24 mouse cellular contexts compared by ENCODE assay signal in genomic region chr2:60409194-60409593, GRCm38 (mm10). TPM values are rescaled to one million over a fixed set of nuclear protein-coding genes. Genes with fewer than 3 reads are reported as not detected.
DNase-seq lines count a peak whose midpoint lies in the region; ATAC-seq and TF ChIP-seq lines count a peak whose summit lies in the region.
"Had no signal": no experiment of that assay in that cellular context is flagged by ENCODE, and none has a peak within 500 bp of the region (broad histone marks: within the 10 kb centered on the region; RNA-seq: fewer than 3 reads in every experiment).

No protein-coding gene starts in this region.

- TF ChIP-seq CTCF in hindbrain, postnatal 0 days (IDR thresholded peaks at IDR 0.05; ENCODE audit: low read depth), result no peak
- no peak for TF ChIP-seq CTCF in kidney, postnatal 0 days (IDR thresholded peaks at IDR 0.05; ENCODE audit: low read depth)

- 0 out of 2 replicates have a peak overlapping the region, but pooled peaks have one; percentile 7 for H3K27ac ChIP-seq in hindbrain, postnatal 0 days
- no peak overlapping the region for H3K27ac ChIP-seq in hindbrain, embryonic 10.5 days
- H3K27ac ChIP-seq in kidney, postnatal 0 days, result no peak overlapping the region
- H3K27ac ChIP-seq: gastrocnemius, adult 2 months; heart, embryonic 15.5 days; hindbrain, embryonic 14.5 days had no signal

- peak; percentile 11 to 18 for DNase-seq in cerebellum, postnatal 10 days
- DNase-seq in cerebellum, postnatal 4 days (ENCODE audit: low spot score in 2 of 2), result no peak
- DNase-seq in hindbrain, postnatal 0 days (ENCODE audit: low spot score), result no peak
- DNase-seq in hindbrain, embryonic 10.5 days (ENCODE audit: low spot score), result no peak
- DNase-seq in kidney, postnatal 0 days (ENCODE audit: low spot score), result peak; percentile 70
- no peak for DNase-seq in kidney, postnatal 36 days
- peak; percentile 35 for DNase-seq in retina, embryonic 14.5 days (ENCODE audit: low spot score)
- DNase-seq in urinary bladder, postnatal 10 days (ENCODE audit: low spot score), result no peak
- DNase-seq: adrenal gland, postnatal 10 days; adrenal gland, postnatal 36 days; cerebellum, adult 11 months; cerebellum, adult 2 months; cerebellum, adult 9-11 months; cerebellum, postnatal 36 days; gastrocnemius, adult 2 months; gastrocnemius, postnatal 14 days; heart, adult 11 months; heart, postnatal 10 days; heart, postnatal 36 days had no signal

- no peaks in the 10 kb centered on the region for H3K27me3 ChIP-seq in hindbrain, postnatal 0 days (ENCODE audit: insufficient read depth, low read length)
- no peaks in the 10 kb centered on the region for H3K27me3 ChIP-seq in hindbrain, embryonic 10.5 days (ENCODE audit: insufficient read depth, poor library complexity, severe bottlenecking)
- H3K27me3 ChIP-seq in kidney, postnatal 0 days (ENCODE audit: insufficient read depth, low read length), result no peaks in the 10 kb centered on the region
- H3K27me3 ChIP-seq: heart, embryonic 12.5 days; heart, embryonic 15.5 days; Patski had no signal

- H3K9me3 ChIP-seq in hindbrain, postnatal 0 days (ENCODE audit: low read length), result no peaks in the 10 kb centered on the region
- no peaks in the 10 kb centered on the region for H3K9me3 ChIP-seq in hindbrain, embryonic 10.5 days
- H3K9me3 ChIP-seq in kidney, postnatal 0 days (replicated peaks; ENCODE audit: low read length), result no peaks in the 10 kb centered on the region
- H3K9me3 ChIP-seq: heart, embryonic 12.5 days; heart, embryonic 15.5 days had no signal

- ATAC-seq in hindbrain, postnatal 0 days, result no peak
- no peak for ATAC-seq in kidney, postnatal 0 days (replicated peaks; ENCODE audit: low FRiP score, low read depth)
- ATAC-seq: forebrain, embryonic 16.5 days; Patski had no signal

- no peak overlapping the region for H3K4me2 ChIP-seq in hindbrain, postnatal 0 days (ENCODE audit: low read depth, low read length)
- H3K4me2 ChIP-seq in kidney, postnatal 0 days (ENCODE audit: low read length), result no peak overlapping the region
- H3K4me2 ChIP-seq: heart, embryonic 12.5 days; heart, embryonic 15.5 days; hindbrain, embryonic 14.5 days had no signal

- H3K4me1 ChIP-seq in hindbrain, postnatal 0 days (ENCODE audit: insufficient read depth, low read length), result no peaks in the 10 kb centered on the region
- 0 out of 2 replicates have a peak, but pooled peaks cover 9% of the 10 kb centered on the region for H3K4me1 ChIP-seq in hindbrain, embryonic 10.5 days (replicated peaks)
- peaks cover 5% of the 10 kb centered on the region; the same call in 1 of the 2 replicates for H3K4me1 ChIP-seq in kidney, postnatal 0 days (replicated peaks; ENCODE audit: insufficient read depth, low read length)
- H3K4me1 ChIP-seq: heart, embryonic 12.5 days; heart, embryonic 15.5 days had no signal

- no peak overlapping the region for H3K4me3 ChIP-seq in hindbrain, postnatal 0 days (ENCODE audit: low read length)
- no peak overlapping the region for H3K4me3 ChIP-seq in hindbrain, embryonic 10.5 days
- no peak overlapping the region for H3K4me3 ChIP-seq in kidney, postnatal 0 days (replicated peaks; ENCODE audit: low read depth, low read length)
- H3K4me3 ChIP-seq: gastrocnemius, adult 2 months; heart, embryonic 12.5 days; heart, embryonic 15.5 days had no signal

- H3K36me3 ChIP-seq in hindbrain, postnatal 0 days (ENCODE audit: insufficient read depth, low read length), result no peaks in the 10 kb centered on the region
- H3K36me3 ChIP-seq in hindbrain, embryonic 10.5 days, result no peaks in the 10 kb centered on the region
- no peaks in the 10 kb centered on the region for H3K36me3 ChIP-seq in kidney, postnatal 0 days (ENCODE audit: insufficient read depth, low read length)
- H3K36me3 ChIP-seq: heart, embryonic 12.5 days; heart, embryonic 15.5 days had no signal

- WGBS in hindbrain, postnatal 0 days, result 43% methylated on average over 6 of the region's 6 CpGs
- 59% methylated on average over 6 of the region's 6 CpGs for WGBS in hindbrain, embryonic 10.5 days
- WGBS in kidney, postnatal 0 days, result 28% methylated on average over 6 of the region's 6 CpGs

- no peak overlapping the region for H3K9ac ChIP-seq in hindbrain, postnatal 0 days (replicated peaks; ENCODE audit: low read length)
- H3K9ac ChIP-seq in kidney, postnatal 0 days (ENCODE audit: low read depth, low read length), result no peak overlapping the region
- H3K9ac ChIP-seq: heart, embryonic 12.5 days; heart, embryonic 15.5 days; hindbrain, embryonic 14.5 days had no signal

RNA-seq across cellular contexts. Expression of gene Ly75, which starts 26.1 kb away (rescaled TPM):
- total RNA-seq in hindbrain, postnatal 0 days (2014; rRNA removed), result 2.5 and 2.6 TPM in 2 replicates
- polyA plus RNA-seq in hindbrain, postnatal 0 days (2015; fragmentation: Nextera tagmentation; extraction: Ambion mirVana), result 1.8 and 2.0 TPM in 2 replicates
- polyA plus RNA-seq in hindbrain, embryonic 10.5 days (2016; fragmentation: Nextera tagmentation; extraction: Ambion mirVana), result 2.7 and 4.1 TPM in 2 replicates
- polyA plus RNA-seq in kidney, postnatal 0 days (2015; fragmentation: Nextera tagmentation; extraction: Ambion mirVana), result 1.4 and 1.6 TPM in 2 replicates

Comparison
In these comparisons a context has a peak if more than half of its experiments do, and no peak if none do; other contexts are left out.
1. DNase-seq: peak in cerebellum, postnatal 10 days (2 of 2), kidney, postnatal 0 days (single experiment) and retina, embryonic 14.5 days (single experiment); none in cerebellum, postnatal 4 days (0 of 2), hindbrain, postnatal 0 days (single experiment), hindbrain, embryonic 10.5 days (single experiment), kidney, postnatal 36 days (0 of 2) and urinary bladder, postnatal 10 days (single experiment).